Mouse (Mus musculus): ENCODE measurements at regions not wholly inside any gene's neighbourhood (a gene's known extent, or its start where the extent isn't known, plus 50 kb on each side); places are given as distances from the start of the nearest gene placed in this dataset.

GRCm38 (mm10) chr9:122592820-122593615, 154.1 kb upstream of the Topaz1 start:
- WGBS: 26% methylated on average over 7 of the region's 7 CpGs
- Histone ChIP-seq H3K4me2 (ENCODE audit: low read length) (no peak overlapping the region), H3K27ac (ENCODE audit: low read depth) (no peak overlapping the region), H3K9me3 (ENCODE audit: control insufficient read depth, low read length) (no peaks in the 10 kb centered on the region), H3K4me3 (ENCODE audit: low read depth, low read length) (no peak overlapping the region), H3K27me3 (replicated peaks; ENCODE audit: control insufficient read depth, insufficient read depth, low read length) (peaks cover 39% of the 10 kb centered on the region), H3K36me3 (ENCODE audit: control insufficient read depth, insufficient read depth, low read length) (no peaks in the 10 kb centered on the region), H3K9ac (ENCODE audit: low read length) (no peak overlapping the region), H3K4me1 (replicated peaks; ENCODE audit: control insufficient read depth, insufficient read depth, low read length) (no peaks in the 10 kb centered on the region)
- ATAC-seq (replicated peaks; ENCODE audit: low FRiP score, low TSS enrichment, low read depth) (no peak), DNase-seq (ENCODE audit: low spot score) (no peak)

- DNase-seq (ENCODE audit: low spot score) (peak; percentile 56), ATAC-seq (replicated peaks; ENCODE audit: low FRiP score, low TSS enrichment, low read depth) (no peak)
- H3K9me3 ChIP-seq (ENCODE audit: control insufficient read depth, low read length): no peaks in the 10 kb centered on the region
- no peaks in the 10 kb centered on the region for H3K4me1 ChIP-seq (replicated peaks; ENCODE audit: control insufficient read depth, insufficient read depth, low read length)
- H3K27ac ChIP-seq (ENCODE audit: low read depth): no peak overlapping the region
- no peaks in the 10 kb centered on the region for H3K36me3 ChIP-seq (ENCODE audit: control insufficient read depth, insufficient read depth, low read length)
- H3K4me3 ChIP-seq (ENCODE audit: low read depth, low read length): no peak overlapping the region
- 5% methylated on average over 31 of the region's 31 CpGs for WGBS
- peak overlapping the region; percentile 38 for H3K4me2 ChIP-seq (ENCODE audit: low read length)
- no peak overlapping the region for H3K9ac ChIP-seq (ENCODE audit: low read length)
- H3K27me3 ChIP-seq (replicated peaks; ENCODE audit: control insufficient read depth, insufficient read depth, low read length): peaks cover 39% of the 10 kb centered on the region
These were observed 151.8 kb upstream of the Topaz1 start for GRCm38 (mm10) chr9:122595120-122595943.

- Histone ChIP-seq H3K27me3 (replicated peaks; ENCODE audit: control insufficient read depth, insufficient read depth, low read length) (no peaks in the 10 kb centered on the region), H3K9ac (ENCODE audit: low read length) (no peak overlapping the region), H3K9me3 (ENCODE audit: control insufficient read depth, low read length) (no peaks in the 10 kb centered on the region), H3K27ac (ENCODE audit: low read depth) (no peak overlapping the region), H3K4me3 (ENCODE audit: low read depth, low read length) (no peak overlapping the region), H3K4me1 (replicated peaks; ENCODE audit: control insufficient read depth, insufficient read depth, low read length) (no peaks in the 10 kb centered on the region), H3K36me3 (ENCODE audit: control insufficient read depth, insufficient read depth, low read length) (no peaks in the 10 kb centered on the region), H3K4me2 (ENCODE audit: low read length) (no peak overlapping the region)
- no peak for DNase-seq (ENCODE audit: low spot score)
- 70% methylated on average over 2 of the region's 2 CpGs for WGBS
- no peak for ATAC-seq (replicated peaks; ENCODE audit: low FRiP score, low TSS enrichment, low read depth)
These were observed 144.0 kb upstream of the Topaz1 start for GRCm38 (mm10) chr9:122603106-122603505.

GRCm38 (mm10) chr9:122609616-122610015, 137.5 kb upstream of the Topaz1 start:
- Histone ChIP-seq H3K9me3 (ENCODE audit: control insufficient read depth, low read length) (no peaks in the 10 kb centered on the region), H3K4me3 (ENCODE audit: low read depth, low read length) (no peak overlapping the region), H3K36me3 (ENCODE audit: control insufficient read depth, insufficient read depth, low read length) (no peaks in the 10 kb centered on the region), H3K27ac (ENCODE audit: low read depth) (no peak overlapping the region), H3K27me3 (replicated peaks; ENCODE audit: control insufficient read depth, insufficient read depth, low read length) (no peaks in the 10 kb centered on the region), H3K9ac (ENCODE audit: low read length) (no peak overlapping the region), H3K4me1 (replicated peaks; ENCODE audit: control insufficient read depth, insufficient read depth, low read length) (no peaks in the 10 kb centered on the region), H3K4me2 (ENCODE audit: low read length) (no peak overlapping the region)
- WGBS: 85% methylated on average over 5 of the region's 5 CpGs
- no peak for DNase-seq (ENCODE audit: low spot score)
- ATAC-seq (replicated peaks; ENCODE audit: low FRiP score, low TSS enrichment, low read depth): no peak

GRCm38 (mm10) chr9:122610918-122611317, 136.2 kb upstream of the Topaz1 start:
- H3K4me3 ChIP-seq (ENCODE audit: low read depth, low read length): no peak overlapping the region
- 90% methylated on average over 10 of the region's 10 CpGs for WGBS
- no peaks in the 10 kb centered on the region for H3K9me3 ChIP-seq (ENCODE audit: control insufficient read depth, low read length)
- H3K4me2 ChIP-seq (ENCODE audit: low read length): no peak overlapping the region
- H3K9ac ChIP-seq (ENCODE audit: low read length): no peak overlapping the region
- no peak for DNase-seq (ENCODE audit: low spot score)
- ATAC-seq (replicated peaks; ENCODE audit: low FRiP score, low TSS enrichment, low read depth): no peak
- no peaks in the 10 kb centered on the region for H3K27me3 ChIP-seq (replicated peaks; ENCODE audit: control insufficient read depth, insufficient read depth, low read length)
- H3K36me3 ChIP-seq (ENCODE audit: control insufficient read depth, insufficient read depth, low read length): no peaks in the 10 kb centered on the region
- no peak overlapping the region for H3K27ac ChIP-seq (ENCODE audit: low read depth)
- H3K4me1 ChIP-seq (replicated peaks; ENCODE audit: control insufficient read depth, insufficient read depth, low read length): no peaks in the 10 kb centered on the region

GRCm38 (mm10) chr9:122614579-122615252, 132.4 kb upstream of the Topaz1 start:
- no peak for ATAC-seq (replicated peaks; ENCODE audit: low FRiP score, low TSS enrichment, low read depth)
- WGBS: 28% methylated on average over 5 of the region's 5 CpGs
- DNase-seq (ENCODE audit: low spot score): no peak
- H3K27me3 ChIP-seq (replicated peaks; ENCODE audit: control insufficient read depth, insufficient read depth, low read length): no peaks in the 10 kb centered on the region
- no peak overlapping the region for H3K9ac ChIP-seq (ENCODE audit: low read length)
- H3K4me3 ChIP-seq (ENCODE audit: low read depth, low read length): no peak overlapping the region
- H3K27ac ChIP-seq (ENCODE audit: low read depth): no peak overlapping the region
- H3K4me2 ChIP-seq (ENCODE audit: low read length): no peak overlapping the region
- no peaks in the 10 kb centered on the region for H3K4me1 ChIP-seq (replicated peaks; ENCODE audit: control insufficient read depth, insufficient read depth, low read length)
- no peaks in the 10 kb centered on the region for H3K36me3 ChIP-seq (ENCODE audit: control insufficient read depth, insufficient read depth, low read length)
- H3K9me3 ChIP-seq (ENCODE audit: control insufficient read depth, low read length): no peaks in the 10 kb centered on the region

GRCm38 (mm10) chr9:122615351-122615750, 131.8 kb upstream of the Topaz1 start:
- Histone ChIP-seq H3K36me3 (ENCODE audit: control insufficient read depth, insufficient read depth, low read length) (no peaks in the 10 kb centered on the region), H3K9me3 (ENCODE audit: control insufficient read depth, low read length) (no peaks in the 10 kb centered on the region), H3K27ac (ENCODE audit: low read depth) (no peak overlapping the region), H3K27me3 (replicated peaks; ENCODE audit: control insufficient read depth, insufficient read depth, low read length) (no peaks in the 10 kb centered on the region), H3K4me2 (ENCODE audit: low read length) (no peak overlapping the region), H3K9ac (ENCODE audit: low read length) (no peak overlapping the region), H3K4me1 (replicated peaks; ENCODE audit: control insufficient read depth, insufficient read depth, low read length) (no peaks in the 10 kb centered on the region), H3K4me3 (ENCODE audit: low read depth, low read length) (no peak overlapping the region)
- 17% methylated on average over 4 of the region's 4 CpGs for WGBS
- DNase-seq (ENCODE audit: low spot score): no peak
- ATAC-seq (replicated peaks; ENCODE audit: low FRiP score, low TSS enrichment, low read depth): no peak

- Histone ChIP-seq H3K9me3 (ENCODE audit: control insufficient read depth, low read length) (no peaks in the 10 kb centered on the region), H3K9ac (ENCODE audit: low read length) (no peak overlapping the region), H3K27me3 (replicated peaks; ENCODE audit: control insufficient read depth, insufficient read depth, low read length) (no peaks in the 10 kb centered on the region), H3K36me3 (ENCODE audit: control insufficient read depth, insufficient read depth, low read length) (no peaks in the 10 kb centered on the region), H3K4me3 (ENCODE audit: low read depth, low read length) (no peak overlapping the region), H3K4me1 (replicated peaks; ENCODE audit: control insufficient read depth, insufficient read depth, low read length) (no peaks in the 10 kb centered on the region), H3K27ac (ENCODE audit: low read depth) (no peak overlapping the region), H3K4me2 (ENCODE audit: low read length) (no peak overlapping the region)
- WGBS: 45% methylated on average over 3 of the region's 3 CpGs
- DNase-seq (ENCODE audit: low spot score) (no peak), ATAC-seq (replicated peaks; ENCODE audit: low FRiP score, low TSS enrichment, low read depth) (no peak)
These were observed 129.4 kb upstream of the Topaz1 start for GRCm38 (mm10) chr9:122617793-122618192.

All from intestine, embryonic 14.5 days (tissue).